Mouse (Mus musculus): Measurements from ENCODE around the gene Fcer1a. TPM values are rescaled to one million over a fixed set of nuclear protein-coding genes. Genes with fewer than 3 reads are reported as not detected.

The Fcer1a gene
- not detected for total RNA-seq (2023)

GRCm38 (mm10) chr1:173227081-173227480, at the start of gene Fcer1a:
Gene Fcer1a (minus strand): TSS chr1:173227214.

GRCm38 (mm10) chr1:173265701-173266100, 38.7 kb upstream of the Fcer1a start, which contains the start of gene Olfr418:
Gene Olfr418 (plus strand): TSS chr1:173266001.

GRCm38 (mm10) chr1:173212092-173212491, 14.9 kb downstream of the Fcer1a start, which contains the start of gene Olfr1404:
Gene Olfr1404 (plus strand): TSS chr1:173212392.

GRCm38 (mm10) chr1:173197508-173197907, 29.5 kb downstream of the Fcer1a start, which contains the start of gene Olfr218:
Gene Olfr218 (plus strand): TSS chr1:173197808.

GRCm38 (mm10) chr1:173190540-173190939, 36.5 kb downstream of the Fcer1a start, which contains the start of gene Olfr1406:
Gene Olfr1406 (minus strand): TSS chr1:173190640.

Other genes starting within 250 kb of the Fcer1a start
- not detected for gene Olfr1408, start 89.8 kb downstream of the Fcer1a start, total RNA-seq (2023)
- gene Olfr1406, start 36.6 kb downstream of the Fcer1a start, total RNA-seq (2023): not detected
- not detected for gene Olfr218, start 29.4 kb downstream of the Fcer1a start, total RNA-seq (2023)
- gene Olfr1404, start 14.8 kb downstream of the Fcer1a start, total RNA-seq (2023): not detected
- gene Olfr418, start 38.8 kb upstream of the Fcer1a start, total RNA-seq (2023): not detected
- gene Mptx2, start 50.6 kb upstream of the Fcer1a start, total RNA-seq (2023): not detected
- gene Ackr1, start 106.5 kb upstream of the Fcer1a start, total RNA-seq (2023): not detected
- gene Aim2, start 123.7 kb upstream of the Fcer1a start, total RNA-seq (2023): 100 to 1,000 TPM; 118 to 130 TPM
- not detected for gene Cadm3, start 140.5 kb upstream of the Fcer1a start, total RNA-seq (2023)

All from B cell, adult 67 days (primary cell).